Mouse (Mus musculus): ENCODE data around the gene Sh2b2. TPM values are rescaled to one million over a fixed set of nuclear protein-coding genes. Genes with fewer than 3 reads are reported as not detected.
A peak's percentile ranks its signal among the peaks of the same experiment; 100 is the strongest.

Sh2b2 gene
- polyA plus RNA-seq, 1 experiment from 2014 or later: 8.2 TPM

DNA sequence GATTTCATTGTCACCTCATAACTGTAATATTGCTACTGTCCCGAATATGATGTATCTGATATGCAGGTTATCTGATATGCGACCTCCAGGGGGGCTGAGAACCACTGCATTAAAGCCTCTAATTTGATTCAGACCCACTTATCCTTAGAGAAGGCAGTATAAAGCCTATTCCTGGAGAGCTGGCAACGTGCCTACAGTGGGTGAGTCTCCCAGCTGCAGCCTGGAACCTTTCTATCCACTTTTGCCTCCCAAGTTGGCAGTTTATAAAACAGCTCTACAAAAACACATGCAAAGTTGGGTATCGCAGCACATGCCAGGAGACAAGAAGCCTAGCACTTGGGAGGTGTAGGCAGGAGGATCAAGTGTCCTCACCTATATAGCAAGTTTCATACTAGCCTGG is 17.0 kb upstream of the Sh2b2 start:
- Histone ChIP-seq H3K9me3 (replicated peaks) (no peaks in the 10 kb centered on the region), H3K36me3 (no peaks in the 10 kb centered on the region), H3K27me3 (no peaks in the 10 kb centered on the region), H3K9ac (no peak overlapping the region), H3K4me1 (peaks cover 3% of the 10 kb centered on the region; the same call in 1 of the 2 replicates), H3K27ac (replicated peaks) (no peak overlapping the region), H3K4me2 (replicated peaks) (no peak overlapping the region), H3K4me3 (replicated peaks) (no peak overlapping the region)
- no peak for ATAC-seq (ENCODE audit: insufficient number of reproducible peaks, low FRiP score, low TSS enrichment, low read depth)
- 66% methylated on average over 4 of the region's 4 CpGs for WGBS

DNA sequence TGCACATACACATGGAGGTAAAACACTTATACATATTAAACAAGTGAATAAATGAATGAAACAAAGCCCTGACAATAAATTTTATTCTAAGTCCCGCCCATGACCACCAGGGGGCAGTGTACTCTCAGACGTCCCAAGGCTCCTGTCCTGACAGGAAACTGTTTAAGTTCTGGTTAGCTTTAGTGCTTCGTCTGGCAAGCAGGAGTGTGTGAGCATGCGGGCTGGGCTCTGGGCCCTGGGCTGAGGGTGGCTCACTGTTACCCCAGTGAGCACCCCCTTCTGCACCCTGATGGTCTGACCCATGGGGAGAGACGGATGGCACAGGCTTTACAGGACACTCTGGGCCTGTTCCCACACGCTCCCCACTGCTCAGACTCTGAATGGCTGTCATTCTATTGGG is 12.6 kb upstream of the Sh2b2 start:
- H3K9me3 ChIP-seq (replicated peaks): no peaks in the 10 kb centered on the region
- H3K27me3 ChIP-seq: no peaks in the 10 kb centered on the region
- H3K9ac ChIP-seq: no peak overlapping the region
- H3K4me3 ChIP-seq (replicated peaks): no peak overlapping the region
- 24% methylated on average over 6 of the region's 6 CpGs for WGBS
- peaks cover 3% of the 10 kb centered on the region; the same call in 1 of the 2 replicates for H3K4me1 ChIP-seq
- ATAC-seq (ENCODE audit: insufficient number of reproducible peaks, low FRiP score, low TSS enrichment, low read depth): 0 out of 2 replicates have a peak, but pooled peaks have one; percentile 45
- H3K27ac ChIP-seq (replicated peaks): no peak overlapping the region
- no peak overlapping the region for H3K4me2 ChIP-seq (replicated peaks)
- H3K36me3 ChIP-seq: 0 out of 2 replicates have a peak, but pooled peaks cover 3% of the 10 kb centered on the region

DNA sequence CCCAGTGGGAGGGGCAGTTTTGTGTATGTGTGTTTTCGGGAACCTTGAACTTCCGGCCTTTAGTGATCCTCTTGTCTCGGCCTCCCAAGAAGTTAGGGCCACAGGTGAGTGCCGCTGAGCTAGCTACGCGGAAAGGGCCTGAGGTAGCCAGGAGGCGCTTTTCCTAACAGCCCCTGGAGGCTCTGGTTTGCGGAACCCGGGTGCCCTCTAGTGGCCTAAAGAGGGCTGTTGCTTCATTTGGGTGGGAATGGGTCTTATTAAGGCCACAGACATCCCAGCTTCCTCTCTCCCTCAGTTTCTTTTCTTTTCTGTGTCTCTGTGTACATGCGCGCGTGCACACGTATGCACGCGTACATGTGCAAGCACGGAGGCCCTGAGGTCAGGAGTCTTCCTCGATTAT is 6.5 kb upstream of the Sh2b2 start:
- Histone ChIP-seq H3K36me3 (0 out of 2 replicates have a peak, but pooled peaks cover 3% of the 10 kb centered on the region), H3K4me2 (replicated peaks) (no peak overlapping the region), H3K9me3 (replicated peaks) (no peaks in the 10 kb centered on the region), H3K27me3 (no peaks in the 10 kb centered on the region), H3K4me1 (no peaks in the 10 kb centered on the region), H3K4me3 (replicated peaks) (no peak overlapping the region), H3K9ac (no peak overlapping the region), H3K27ac (replicated peaks) (no peak overlapping the region)
- 13% methylated on average over 17 of the region's 17 CpGs for WGBS
- ATAC-seq (ENCODE audit: insufficient number of reproducible peaks, low FRiP score, low TSS enrichment, low read depth): no peak

DNA sequence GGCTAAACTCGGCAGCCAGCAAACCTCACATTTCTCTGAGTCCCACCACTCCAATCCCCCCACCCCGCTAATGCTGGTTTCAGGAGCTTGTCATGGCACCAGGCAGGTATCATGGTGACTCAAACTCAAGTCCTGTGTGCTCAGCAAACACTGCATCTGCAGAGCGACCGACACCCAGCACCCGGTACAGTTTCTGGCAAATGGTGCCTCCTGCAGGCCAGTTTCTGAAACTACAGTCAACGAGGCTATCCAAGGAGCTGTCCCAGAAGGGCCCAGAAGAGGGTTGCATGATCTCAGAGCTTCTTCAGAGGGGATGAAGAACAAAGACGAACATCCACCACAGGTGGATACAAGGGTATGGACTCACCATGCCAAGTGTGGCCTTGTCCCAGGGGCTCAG is 4.6 kb upstream of the Sh2b2 start:
- no peaks in the 10 kb centered on the region for H3K27me3 ChIP-seq
- H3K36me3 ChIP-seq: no peaks in the 10 kb centered on the region
- 0 out of 2 replicates have a peak, but pooled peaks cover 2% of the 10 kb centered on the region for H3K4me1 ChIP-seq
- no peak overlapping the region for H3K9ac ChIP-seq
- no peaks in the 10 kb centered on the region for H3K9me3 ChIP-seq (replicated peaks)
- H3K4me2 ChIP-seq (replicated peaks): no peak overlapping the region
- 55% methylated on average over 7 of the region's 7 CpGs for WGBS
- ATAC-seq (ENCODE audit: insufficient number of reproducible peaks, low FRiP score, low TSS enrichment, low read depth): no peak
- H3K4me3 ChIP-seq (replicated peaks): no peak overlapping the region
- H3K27ac ChIP-seq (replicated peaks): no peak overlapping the region

- WGBS: 55% methylated on average over 6 of the region's 6 CpGs
- no peak overlapping the region for H3K27ac ChIP-seq (replicated peaks)
- no peak overlapping the region for H3K4me3 ChIP-seq (replicated peaks)
- no peak for ATAC-seq (ENCODE audit: insufficient number of reproducible peaks, low FRiP score, low TSS enrichment, low read depth)
- H3K4me1 ChIP-seq: peaks cover 20% of the 10 kb centered on the region
- H3K27me3 ChIP-seq: no peaks in the 10 kb centered on the region
- H3K9ac ChIP-seq: no peak overlapping the region
- H3K36me3 ChIP-seq: no peaks in the 10 kb centered on the region
- no peaks in the 10 kb centered on the region for H3K9me3 ChIP-seq (replicated peaks)
- no peak overlapping the region for H3K4me2 ChIP-seq (replicated peaks)
These were observed 2.1 kb upstream of the Sh2b2 start for GRCm38 (mm10) chr5:136248441-136248840.

GRCm38 (mm10) chr5:136245541-136246451 is 560 bp downstream of the Sh2b2 start:
- 14% methylated on average over 15 of the region's 15 CpGs for WGBS
- Histone ChIP-seq H3K27me3 (no peaks in the 10 kb centered on the region), H3K9me3 (replicated peaks) (no peaks in the 10 kb centered on the region), H3K36me3 (no peaks in the 10 kb centered on the region), H3K4me1 (peaks cover 23% of the 10 kb centered on the region), H3K4me2 (replicated peaks) (peak overlapping the region; percentile 96), H3K27ac (replicated peaks) (0 out of 2 replicates have a peak overlapping the region, but pooled peaks have one; percentile 68), H3K4me3 (replicated peaks) (peak overlapping the region; percentile 76), H3K9ac (no peak overlapping the region)
- ATAC-seq (ENCODE audit: insufficient number of reproducible peaks, low FRiP score, low TSS enrichment, low read depth): no peak

- no peaks in the 10 kb centered on the region for H3K9me3 ChIP-seq (replicated peaks)
- under 1% methylated on average over 56 of the region's 57 CpGs for WGBS
- H3K27me3 ChIP-seq: no peaks in the 10 kb centered on the region
- H3K36me3 ChIP-seq: no peaks in the 10 kb centered on the region
- H3K4me3 ChIP-seq (replicated peaks): peak overlapping the region; percentile 76
- peak overlapping the region; percentile 96 for H3K4me2 ChIP-seq (replicated peaks)
- ATAC-seq (ENCODE audit: insufficient number of reproducible peaks, low FRiP score, low TSS enrichment, low read depth): peak; percentile 84
- peak overlapping the region; percentile 73 for H3K27ac ChIP-seq (replicated peaks)
- H3K9ac ChIP-seq: peak overlapping the region; percentile 75
- peaks cover 28% of the 10 kb centered on the region for H3K4me1 ChIP-seq
These were observed 1.4 kb downstream of the Sh2b2 start for GRCm38 (mm10) chr5:136244762-136245540.

GRCm38 (mm10) chr5:136243851-136244761 is 2.2 kb downstream of the Sh2b2 start:
- Histone ChIP-seq H3K27ac (replicated peaks) (peak overlapping the region; percentile 73), H3K9me3 (replicated peaks) (no peaks in the 10 kb centered on the region), H3K36me3 (no peaks in the 10 kb centered on the region), H3K4me3 (replicated peaks) (peak overlapping the region; percentile 76), H3K9ac (peak overlapping the region; percentile 75), H3K27me3 (no peaks in the 10 kb centered on the region), H3K4me2 (replicated peaks) (peak overlapping the region; percentile 96), H3K4me1 (peaks cover 28% of the 10 kb centered on the region)
- ATAC-seq (ENCODE audit: insufficient number of reproducible peaks, low FRiP score, low TSS enrichment, low read depth): 0 out of 2 replicates have a peak, but pooled peaks have one; percentile 4
- WGBS: under 1% methylated on average over 67 of the region's 67 CpGs

- ATAC-seq (ENCODE audit: insufficient number of reproducible peaks, low FRiP score, low TSS enrichment, low read depth): no peak
- Histone ChIP-seq H3K4me1 (peaks cover 35% of the 10 kb centered on the region), H3K9me3 (replicated peaks) (no peaks in the 10 kb centered on the region), H3K9ac (no peak overlapping the region), H3K27ac (replicated peaks) (no peak overlapping the region), H3K4me2 (replicated peaks) (no peak overlapping the region), H3K4me3 (replicated peaks) (no peak overlapping the region), H3K36me3 (no peaks in the 10 kb centered on the region), H3K27me3 (0 out of 2 replicates have a peak, but pooled peaks cover 4% of the 10 kb centered on the region)
- WGBS: 81% methylated on average over 6 of the region's 6 CpGs
These were observed 5.2 kb downstream of the Sh2b2 start for GRCm38 (mm10) chr5:136241161-136241560.

GRCm38 (mm10) chr5:136240381-136240780 is 6.0 kb downstream of the Sh2b2 start:
- Histone ChIP-seq H3K4me2 (replicated peaks) (no peak overlapping the region), H3K27ac (replicated peaks) (no peak overlapping the region), H3K9me3 (replicated peaks) (no peaks in the 10 kb centered on the region), H3K36me3 (no peaks in the 10 kb centered on the region), H3K27me3 (0 out of 2 replicates have a peak, but pooled peaks cover 4% of the 10 kb centered on the region), H3K4me3 (replicated peaks) (no peak overlapping the region), H3K4me1 (peaks cover 28% of the 10 kb centered on the region), H3K9ac (no peak overlapping the region)
- 67% methylated on average over 1 of the region's 1 CpGs for WGBS
- no peak for ATAC-seq (ENCODE audit: insufficient number of reproducible peaks, low FRiP score, low TSS enrichment, low read depth)

Data from embryonic facial prominence, embryonic 15.5 days (tissue).